Mouse (Mus musculus) urinary bladder, postnatal 36 days (tissue): ENCODE data around the gene Adgrg7.

ENCODE experiments used
- DNase-seq, 2 experiments: peaks; one replicate each; pipeline ENCODE4 v3.0.0; 2022; ENCODE audit warnings: low spot score in 2 of 2, mixed read lengths in 1 of 2

Gene Adgrg7

DNA sequence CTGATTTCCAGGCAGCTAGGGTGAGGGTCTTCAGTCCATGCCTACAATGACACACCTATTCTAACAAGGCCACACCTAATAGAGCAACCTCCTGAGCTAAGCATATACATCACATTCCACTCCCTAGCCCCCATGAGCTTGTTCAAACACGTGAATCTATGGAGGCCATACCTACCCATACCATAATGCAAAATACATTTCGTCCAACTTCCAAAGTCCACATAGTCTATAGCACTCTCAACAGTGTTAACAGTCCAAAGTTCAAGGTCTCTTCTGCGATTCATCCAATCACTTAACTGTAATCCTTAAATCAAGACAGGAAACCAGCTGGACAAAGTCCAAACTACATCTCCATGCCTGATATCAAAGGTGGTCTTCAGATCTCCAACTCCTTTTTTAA lies 85.6 kb downstream of the Adgrg7 start:
- DNase-seq = no peak

GRCm38 (mm10) chr16:56705731-56706130 lies 89.9 kb downstream of the Adgrg7 start:
- DNase-seq = no peak

DNA sequence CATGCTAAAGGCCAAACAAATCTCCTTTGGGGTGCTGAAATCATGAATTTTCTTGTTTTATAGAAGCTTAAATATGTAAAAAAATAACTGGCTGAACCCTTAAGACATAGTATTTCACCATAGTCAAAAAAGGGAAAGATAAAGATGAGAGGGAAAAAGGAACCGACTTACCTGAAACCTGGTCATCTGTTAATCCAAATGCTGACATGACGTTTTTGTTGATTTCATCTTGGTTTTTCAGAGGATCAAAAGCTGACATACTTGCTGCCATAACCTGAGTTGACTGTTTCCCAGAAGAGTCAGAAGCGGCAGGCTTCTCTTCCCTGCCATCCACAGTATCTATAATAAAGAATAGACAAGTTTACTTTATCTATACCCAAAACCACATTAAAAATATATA lies 94.8 kb downstream of the Adgrg7 start:
- no peak for DNase-seq

DNA sequence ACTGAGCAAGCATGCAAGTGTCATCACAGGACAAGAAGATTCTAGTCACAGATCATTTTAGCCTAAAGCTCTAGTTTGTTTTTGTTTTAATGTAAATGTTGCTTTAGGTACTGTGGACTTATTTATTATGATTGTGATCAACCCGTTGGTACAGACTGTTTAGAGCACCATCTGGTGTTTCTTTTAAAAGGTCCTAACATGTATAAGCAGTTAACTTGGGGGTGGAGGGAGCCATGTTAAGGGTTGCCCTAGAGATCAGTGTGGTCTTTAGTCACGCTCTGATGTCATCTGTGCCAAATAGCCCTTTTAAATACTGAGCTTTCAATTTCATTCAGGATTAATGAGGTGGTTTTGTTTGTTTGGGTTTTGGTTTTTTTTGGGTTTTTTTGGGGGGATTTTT lies 99.2 kb downstream of the Adgrg7 start:
- DNase-seq = no peak

DNA sequence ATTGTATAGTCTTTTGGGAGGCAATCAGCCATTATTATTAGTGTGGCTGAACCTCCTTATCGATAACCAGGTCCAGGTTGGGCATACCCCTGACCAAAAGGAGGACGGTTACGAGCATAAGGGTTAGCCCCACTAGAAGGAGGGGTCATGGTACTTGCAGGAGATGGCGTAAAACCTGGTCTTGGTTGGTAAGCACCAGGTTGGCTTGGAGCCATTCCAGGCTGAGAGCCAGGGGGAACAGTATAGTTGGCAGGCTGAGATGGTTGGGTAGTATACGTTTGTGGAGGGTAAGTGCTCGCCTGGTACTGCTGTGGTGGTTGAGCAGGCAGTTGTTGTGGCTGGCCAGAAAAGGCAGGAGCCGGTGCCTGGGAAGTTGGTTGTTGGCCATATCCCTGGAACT lies 104.9 kb downstream of the Adgrg7 start:
- DNase-seq = no peak

- DNase-seq = no peak
Measured at GRCm38 (mm10) chr16:56686747-56687146, 108.9 kb downstream of the Adgrg7 start.

- no peak for DNase-seq
Measured at GRCm38 (mm10) chr16:56681010-56681645, 114.5 kb downstream of the Adgrg7 start.

- DNase-seq = no peak
Measured at GRCm38 (mm10) chr16:56677146-56677545, 118.5 kb downstream of the Adgrg7 start.
